Mouse (Mus musculus): ENCODE data around the gene Abca16. TPM values are rescaled to one million over a fixed set of nuclear protein-coding genes. Genes with fewer than 3 reads are reported as not detected.

The Abca16 gene
- polyA plus RNA-seq (2012; rRNA removed): not detected in 2 replicates

- Histone ChIP-seq H3K27ac (ENCODE audit: insufficient read depth, low read length) (no peak within 1 kb of the TSS), H3K4me1 (ENCODE audit: control insufficient read depth, insufficient read depth, low read length) (no peaks in the 10 kb centered on the region)
- TF ChIP-seq POLR2A (IDR thresholded peaks at IDR 0.05; ENCODE audit: extremely low read depth, insufficient read depth, low read length) (no peak), CTCF (IDR thresholded peaks at IDR 0.05; ENCODE audit: extremely low read depth, insufficient read depth, low read length) (no peak)
Measured at GRCm38 (mm10) chr7:120409447-120409846, at the start of gene Abca16. Abca16 (plus strand) TSS chr7:120409647.

GRCm38 (mm10) chr7:120361159-120361558, 48.3 kb upstream of the Abca16 start:
- no peak overlapping the region for H3K4me3 ChIP-seq (ENCODE audit: insufficient read depth, low read length)
- no peaks in the 10 kb centered on the region for H3K4me1 ChIP-seq (ENCODE audit: control insufficient read depth, insufficient read depth, low read length)
- H3K27ac ChIP-seq (ENCODE audit: insufficient read depth, low read length): no peak overlapping the region
- TF ChIP-seq CTCF (IDR thresholded peaks at IDR 0.05; ENCODE audit: extremely low read depth, insufficient read depth, low read length): no peak
- TF ChIP-seq POLR2A (IDR thresholded peaks at IDR 0.05; ENCODE audit: extremely low read depth, insufficient read depth, low read length): no peak

More at GRCm38 (mm10) chr7:120409447-120409846, at the start of gene Abca16:
- no peak within 1 kb of the TSS for H3K4me3 ChIP-seq (ENCODE audit: insufficient read depth, low read length)

- no peak overlapping the region for H3K27ac ChIP-seq (ENCODE audit: insufficient read depth, low read length)
- H3K4me3 ChIP-seq (ENCODE audit: insufficient read depth, low read length): no peak overlapping the region
- H3K4me1 ChIP-seq (ENCODE audit: control insufficient read depth, insufficient read depth, low read length): no peaks in the 10 kb centered on the region
- TF ChIP-seq POLR2A (IDR thresholded peaks at IDR 0.05; ENCODE audit: extremely low read depth, insufficient read depth, low read length) (no peak), CTCF (IDR thresholded peaks at IDR 0.05; ENCODE audit: extremely low read depth, insufficient read depth, low read length) (no peak)
Measured at GRCm38 (mm10) chr7:120412391-120412790, 2.9 kb downstream of the Abca16 start.

- TF ChIP-seq POLR2A (IDR thresholded peaks at IDR 0.05; ENCODE audit: extremely low read depth, insufficient read depth, low read length) (no peak), CTCF (IDR thresholded peaks at IDR 0.05; ENCODE audit: extremely low read depth, insufficient read depth, low read length) (no peak)
- H3K27ac ChIP-seq (ENCODE audit: insufficient read depth, low read length): no peak overlapping the region
Measured at GRCm38 (mm10) chr7:120426625-120427024, 17.2 kb downstream of the Abca16 start.

GRCm38 (mm10) chr7:120431464-120431863, 22.0 kb downstream of the Abca16 start:
- TF ChIP-seq POLR2A (IDR thresholded peaks at IDR 0.05; ENCODE audit: extremely low read depth, insufficient read depth, low read length) (no peak), CTCF (IDR thresholded peaks at IDR 0.05; ENCODE audit: extremely low read depth, insufficient read depth, low read length) (no peak)
- no peak overlapping the region for H3K27ac ChIP-seq (ENCODE audit: insufficient read depth, low read length)
- no peak overlapping the region for H3K4me3 ChIP-seq (ENCODE audit: insufficient read depth, low read length)
- no peaks in the 10 kb centered on the region for H3K4me1 ChIP-seq (ENCODE audit: control insufficient read depth, insufficient read depth, low read length)

More at GRCm38 (mm10) chr7:120426625-120427024, 17.2 kb downstream of the Abca16 start:
- no peaks in the 10 kb centered on the region for H3K4me1 ChIP-seq (ENCODE audit: control insufficient read depth, insufficient read depth, low read length)
- no peak overlapping the region for H3K4me3 ChIP-seq (ENCODE audit: insufficient read depth, low read length)

- H3K4me1 ChIP-seq (ENCODE audit: control insufficient read depth, insufficient read depth, low read length): no peaks in the 10 kb centered on the region
- no peak overlapping the region for H3K4me3 ChIP-seq (ENCODE audit: insufficient read depth, low read length)
- TF ChIP-seq POLR2A (IDR thresholded peaks at IDR 0.05; ENCODE audit: extremely low read depth, insufficient read depth, low read length): no peak
- TF ChIP-seq CTCF (IDR thresholded peaks at IDR 0.05; ENCODE audit: extremely low read depth, insufficient read depth, low read length): no peak
- no peak overlapping the region for H3K27ac ChIP-seq (ENCODE audit: insufficient read depth, low read length)
Measured at GRCm38 (mm10) chr7:120503891-120504662, 94.6 kb downstream of the Abca16 start.

- Histone ChIP-seq H3K4me1 (ENCODE audit: control insufficient read depth, insufficient read depth, low read length) (no peaks in the 10 kb centered on the region), H3K27ac (ENCODE audit: insufficient read depth, low read length) (no peak overlapping the region), H3K4me3 (ENCODE audit: insufficient read depth, low read length) (no peak overlapping the region)
- TF ChIP-seq CTCF (IDR thresholded peaks at IDR 0.05; ENCODE audit: extremely low read depth, insufficient read depth, low read length): no peak
- TF ChIP-seq POLR2A (IDR thresholded peaks at IDR 0.05; ENCODE audit: extremely low read depth, insufficient read depth, low read length): no peak
Measured at GRCm38 (mm10) chr7:120504663-120504979, 95.2 kb downstream of the Abca16 start.

- TF ChIP-seq POLR2A (IDR thresholded peaks at IDR 0.05; ENCODE audit: extremely low read depth, insufficient read depth, low read length) (no peak), CTCF (IDR thresholded peaks at IDR 0.05; ENCODE audit: extremely low read depth, insufficient read depth, low read length) (no peak)
- Histone ChIP-seq H3K4me1 (ENCODE audit: control insufficient read depth, insufficient read depth, low read length) (no peaks in the 10 kb centered on the region), H3K27ac (ENCODE audit: insufficient read depth, low read length) (no peak overlapping the region), H3K4me3 (ENCODE audit: insufficient read depth, low read length) (no peak overlapping the region)
Measured at GRCm38 (mm10) chr7:120534805-120535204, 125.4 kb downstream of the Abca16 start.

GRCm38 (mm10) chr7:120552479-120553180, 143.2 kb downstream of the Abca16 start:
- H3K27ac ChIP-seq (ENCODE audit: insufficient read depth, low read length): no peak overlapping the region
- TF ChIP-seq POLR2A (IDR thresholded peaks at IDR 0.05; ENCODE audit: extremely low read depth, insufficient read depth, low read length) (no peak), CTCF (IDR thresholded peaks at IDR 0.05; ENCODE audit: extremely low read depth, insufficient read depth, low read length) (no peak)
- H3K4me3 ChIP-seq (ENCODE audit: insufficient read depth, low read length): peak overlapping the region; percentile 23; the same call in 1 of the 2 replicates
- no peaks in the 10 kb centered on the region for H3K4me1 ChIP-seq (ENCODE audit: control insufficient read depth, insufficient read depth, low read length)

GRCm38 (mm10) chr7:120553181-120553551, 143.7 kb downstream of the Abca16 start:
- TF ChIP-seq POLR2A (IDR thresholded peaks at IDR 0.05; ENCODE audit: extremely low read depth, insufficient read depth, low read length): no peak
- TF ChIP-seq CTCF (IDR thresholded peaks at IDR 0.05; ENCODE audit: extremely low read depth, insufficient read depth, low read length): no peak
- peak overlapping the region; percentile 23; the same call in 1 of the 2 replicates for H3K4me3 ChIP-seq (ENCODE audit: insufficient read depth, low read length)
- H3K27ac ChIP-seq (ENCODE audit: insufficient read depth, low read length): no peak overlapping the region
- no peaks in the 10 kb centered on the region for H3K4me1 ChIP-seq (ENCODE audit: control insufficient read depth, insufficient read depth, low read length)
